Mouse (Mus musculus): ENCODE results near the gene Smagp. TPM values are rescaled to one million over a fixed set of nuclear protein-coding genes. Genes with fewer than 3 reads are reported as not detected.
A peak's percentile ranks its signal among the peaks of the same experiment; 100 is the strongest.

The Smagp gene
- total RNA-seq (2021), result 1 to 10 TPM; 2.4 to 4.6 TPM
- long read RNA-seq, experiment 1, partial matches to known transcripts, result 1 of 1 reads
- long read RNA-seq, experiment 1, other reads (novel, unspliced or antisense), result 0 of 1 reads
- long read RNA-seq, experiment 2, partial matches to known transcripts, result 0 of 3 reads
- long read RNA-seq, experiment 2, other reads (novel, unspliced or antisense), result 0 of 3 reads

GRCm38 (mm10) chr15:100636700-100637501 lies at the start of gene Smagp:
Smagp (minus strand) TSS chr15:100636940.
- DNase-seq (ENCODE audit: low spot score), result no peak

- no peak for DNase-seq (ENCODE audit: low spot score)
These were observed 49.7 kb upstream of the Smagp start for GRCm38 (mm10) chr15:100686434-100686833.

GRCm38 (mm10) chr15:100685849-100686248 lies 49.1 kb upstream of the Smagp start:
- no peak for DNase-seq (ENCODE audit: low spot score)

GRCm38 (mm10) chr15:100685255-100685654 lies 48.5 kb upstream of the Smagp start:
- no peak for DNase-seq (ENCODE audit: low spot score)

GRCm38 (mm10) chr15:100684450-100684849 lies 47.7 kb upstream of the Smagp start:
- no peak for DNase-seq (ENCODE audit: low spot score)

GRCm38 (mm10) chr15:100683041-100683440 lies 46.3 kb upstream of the Smagp start:
- DNase-seq (ENCODE audit: low spot score), result peak; percentile 80

GRCm38 (mm10) chr15:100681770-100682169 lies 45.0 kb upstream of the Smagp start:
- no peak for DNase-seq (ENCODE audit: low spot score)

DNA sequence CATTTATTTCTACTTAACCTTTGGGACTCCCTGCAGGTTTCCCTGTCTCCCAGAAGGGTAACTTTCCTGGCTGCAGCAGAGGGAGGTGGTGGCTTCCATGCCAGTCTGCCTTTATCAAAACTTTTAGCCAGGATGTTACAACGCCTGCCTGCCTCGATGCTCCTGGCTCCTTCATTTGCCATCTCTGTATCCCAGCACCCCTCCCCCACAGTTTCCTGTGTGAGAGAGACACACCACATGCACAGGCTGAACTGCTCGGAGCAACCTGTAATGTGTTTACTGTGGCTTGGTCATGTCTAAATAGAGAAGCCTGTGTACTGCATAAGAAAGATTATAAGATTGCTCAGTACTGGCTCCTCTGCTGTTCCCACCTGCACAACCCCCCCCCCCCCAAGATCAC lies 43.6 kb upstream of the Smagp start:
- DNase-seq (ENCODE audit: low spot score), result no peak

DNA sequence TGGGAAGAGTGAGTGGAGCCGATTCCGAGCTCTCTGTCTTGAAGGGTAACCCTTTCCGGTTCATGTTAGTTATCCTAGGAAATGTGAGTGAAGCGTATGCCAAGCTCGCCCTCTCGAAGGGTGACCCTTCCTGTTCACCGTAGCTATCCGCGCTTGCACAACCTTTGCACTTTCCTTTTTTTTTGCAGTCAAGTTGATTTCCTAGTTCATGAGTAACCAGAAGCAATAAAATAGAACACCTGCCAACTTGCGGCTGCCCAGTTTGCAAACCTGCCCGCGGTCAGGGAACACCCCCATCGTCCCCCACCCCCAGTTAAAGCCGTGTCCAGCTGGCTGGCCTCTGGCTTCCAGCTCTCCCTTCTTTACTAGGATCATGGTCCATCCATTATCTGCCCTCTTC lies 42.3 kb upstream of the Smagp start:
- no peak for DNase-seq (ENCODE audit: low spot score)

- no peak for DNase-seq (ENCODE audit: low spot score)
These were observed 41.8 kb upstream of the Smagp start for GRCm38 (mm10) chr15:100678581-100678980.

- no peak for DNase-seq (ENCODE audit: low spot score)
These were observed 40.9 kb upstream of the Smagp start for GRCm38 (mm10) chr15:100677675-100678074.

DNA sequence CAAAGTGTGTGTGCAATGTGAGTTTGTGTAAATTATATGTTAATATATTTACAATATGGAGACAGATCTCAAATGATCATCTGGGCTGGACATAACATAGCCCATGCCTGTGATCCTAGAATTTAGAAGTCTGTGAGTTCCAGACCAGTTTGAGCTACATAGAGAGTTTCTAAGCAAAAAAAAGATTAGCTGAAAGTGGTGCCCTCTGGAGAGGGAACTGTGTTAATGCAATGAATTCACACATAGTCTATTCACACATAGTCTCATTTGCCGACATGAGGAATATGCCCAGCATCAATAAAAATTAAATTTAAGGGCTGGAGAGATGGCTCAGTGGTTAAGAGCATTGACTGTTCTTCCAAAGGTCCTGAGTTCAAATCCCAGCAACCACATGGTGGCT lies 39.8 kb upstream of the Smagp start:
- DNase-seq (ENCODE audit: low spot score), result no peak

DNA sequence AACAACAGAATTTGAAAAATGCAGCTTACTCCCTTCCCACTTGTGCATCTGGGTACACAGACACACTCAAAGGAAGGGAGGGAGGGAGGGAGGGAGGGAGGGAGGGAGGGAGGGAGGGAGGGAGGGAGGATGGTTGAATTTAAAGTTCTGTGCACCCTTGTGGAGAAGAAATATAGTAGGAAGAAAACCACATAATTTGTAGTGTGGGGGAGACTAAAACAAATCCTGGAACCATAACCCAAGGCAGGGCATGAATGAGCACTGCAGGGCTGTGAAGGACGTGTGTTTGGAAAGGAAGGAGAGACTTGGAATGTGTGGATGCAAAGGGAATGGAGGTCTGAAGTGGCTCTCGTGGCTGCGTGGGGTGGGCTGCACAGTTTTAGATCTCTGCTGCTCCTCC lies 38.7 kb upstream of the Smagp start:
- no peak for DNase-seq (ENCODE audit: low spot score)

DNA sequence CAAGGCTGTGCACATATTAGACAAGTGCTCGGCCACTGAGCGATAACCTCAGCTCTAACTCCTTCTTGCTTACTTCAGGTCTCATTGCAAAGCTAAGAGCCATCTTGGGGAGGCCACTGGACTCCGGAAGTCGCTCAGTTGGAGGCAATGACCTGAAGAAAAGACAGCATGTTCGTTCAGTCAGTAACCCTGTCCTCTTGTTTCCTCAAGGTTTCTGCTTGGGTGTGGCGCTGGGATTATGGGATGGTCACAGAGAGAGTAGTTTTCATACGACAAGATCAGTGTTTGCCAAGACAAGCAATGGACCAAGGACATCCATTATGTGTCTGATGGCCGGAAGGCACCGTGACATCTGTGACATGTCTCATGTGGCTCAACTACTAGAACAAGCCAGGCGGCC lies 37.8 kb upstream of the Smagp start:
- no peak for DNase-seq (ENCODE audit: low spot score)

DNA sequence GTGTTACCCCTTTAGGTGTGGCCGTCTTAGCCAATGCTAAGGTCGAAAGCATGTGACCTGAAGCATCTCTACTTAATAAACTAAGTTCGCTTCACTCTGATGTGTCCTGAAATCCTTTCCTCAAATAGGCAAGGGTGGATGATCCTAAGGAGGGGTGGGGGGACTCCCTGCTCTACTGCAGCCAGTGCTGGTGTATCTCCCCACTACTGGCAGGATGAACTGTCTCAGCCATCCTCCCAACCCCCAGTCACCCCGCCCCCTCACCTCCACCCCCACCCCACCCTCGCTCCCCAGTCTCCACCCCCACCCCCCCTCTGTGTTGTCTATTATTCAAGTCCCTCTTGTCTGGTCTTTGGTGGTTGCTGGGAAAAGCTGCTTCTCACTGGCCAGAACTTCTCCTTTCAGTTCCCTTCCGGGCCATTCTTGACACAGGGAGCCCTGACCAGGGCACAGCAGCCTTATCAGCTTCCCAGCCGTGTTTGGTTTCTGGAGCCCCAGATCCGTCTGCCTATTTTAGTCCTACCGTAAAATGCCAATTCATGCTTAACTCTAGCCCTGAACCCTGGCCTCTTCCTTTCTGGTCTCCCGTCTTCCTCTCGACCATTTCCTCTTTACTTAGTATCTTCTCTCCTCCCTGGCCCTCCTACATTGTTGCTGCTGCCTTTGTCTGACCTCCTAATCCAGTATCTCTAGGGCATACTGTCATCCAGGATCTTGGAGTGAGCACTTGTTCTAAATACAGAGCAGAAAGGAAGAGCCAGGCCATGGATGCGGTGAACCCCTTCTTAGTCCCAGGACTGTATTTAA lies 37.0 kb upstream of the Smagp start:
- no peak for DNase-seq (ENCODE audit: low spot score)

- no peak for DNase-seq (ENCODE audit: low spot score)
These were observed 34.1 kb upstream of the Smagp start for GRCm38 (mm10) chr15:100670833-100671232.

DNA sequence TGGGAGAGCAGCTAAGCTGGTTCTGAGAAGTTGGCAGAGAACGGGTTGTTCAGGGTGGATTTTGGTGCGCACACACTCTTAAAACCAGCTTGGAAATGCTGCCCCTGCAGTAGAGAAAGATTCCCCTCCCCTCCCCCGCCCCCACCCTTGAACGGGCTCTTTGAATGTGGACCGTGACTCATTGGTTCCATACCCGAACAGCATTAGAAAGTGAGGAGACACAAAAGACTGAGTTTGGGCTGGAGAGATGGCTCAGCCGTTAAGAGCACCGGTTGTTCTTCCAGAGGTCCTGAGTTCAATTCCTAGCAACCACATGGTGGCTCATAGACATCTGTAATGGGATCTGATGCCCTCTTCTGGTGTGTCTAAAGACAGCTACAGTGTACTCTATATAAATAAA lies 33.3 kb upstream of the Smagp start:
- DNase-seq (ENCODE audit: low spot score), result no peak

DNA sequence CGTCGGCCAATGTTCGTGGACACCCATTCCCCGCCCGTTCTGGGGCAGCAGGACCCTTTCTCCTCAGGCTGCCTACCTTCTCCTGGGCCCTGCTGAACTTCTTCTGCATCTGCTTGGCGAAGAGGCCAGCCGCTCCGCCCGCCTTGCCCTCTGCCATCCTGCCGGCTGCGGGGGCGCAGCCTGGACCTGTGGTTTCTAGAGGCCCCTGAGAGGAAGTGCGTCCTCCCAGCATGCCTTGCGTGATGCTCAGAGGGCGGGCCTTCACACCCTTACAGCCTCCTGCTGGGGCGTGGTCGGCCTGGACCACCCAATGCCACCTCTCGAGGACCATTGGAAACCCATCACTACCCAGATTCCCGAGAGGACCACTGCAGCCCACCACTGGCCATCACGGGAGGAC lies 32.6 kb upstream of the Smagp start, which contains the start of gene Bin2:
Gene Bin2 (minus strand): TSS at position 217 of the 400 bp plus-strand sequence.
- no peak for DNase-seq (ENCODE audit: low spot score)

- no peak for DNase-seq (ENCODE audit: low spot score)
These were observed 31.3 kb upstream of the Smagp start for GRCm38 (mm10) chr15:100667871-100668545.

- DNase-seq (ENCODE audit: low spot score), result no peak
These were observed 30.7 kb upstream of the Smagp start for GRCm38 (mm10) chr15:100667420-100667819.

DNA sequence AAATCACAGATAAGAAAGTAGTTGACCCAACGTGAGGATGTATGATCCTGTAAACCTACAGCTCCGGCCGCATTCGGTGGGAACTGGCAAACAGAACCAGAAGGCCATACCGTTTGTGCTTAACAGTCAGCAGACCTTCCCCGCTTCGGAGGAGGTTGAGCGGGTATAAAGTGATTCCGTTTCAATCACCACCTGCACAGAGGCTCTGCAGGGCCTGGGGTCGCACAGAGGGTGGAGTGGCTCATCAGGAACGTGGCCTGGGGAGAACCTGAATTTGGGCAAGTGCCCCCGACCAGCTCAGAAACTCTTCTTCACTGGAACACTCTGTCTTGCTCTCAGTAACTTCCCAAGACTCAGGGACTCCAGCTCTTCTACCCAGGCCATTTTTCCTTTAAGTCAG lies 30.1 kb upstream of the Smagp start:
- DNase-seq (ENCODE audit: low spot score), result no peak

DNA sequence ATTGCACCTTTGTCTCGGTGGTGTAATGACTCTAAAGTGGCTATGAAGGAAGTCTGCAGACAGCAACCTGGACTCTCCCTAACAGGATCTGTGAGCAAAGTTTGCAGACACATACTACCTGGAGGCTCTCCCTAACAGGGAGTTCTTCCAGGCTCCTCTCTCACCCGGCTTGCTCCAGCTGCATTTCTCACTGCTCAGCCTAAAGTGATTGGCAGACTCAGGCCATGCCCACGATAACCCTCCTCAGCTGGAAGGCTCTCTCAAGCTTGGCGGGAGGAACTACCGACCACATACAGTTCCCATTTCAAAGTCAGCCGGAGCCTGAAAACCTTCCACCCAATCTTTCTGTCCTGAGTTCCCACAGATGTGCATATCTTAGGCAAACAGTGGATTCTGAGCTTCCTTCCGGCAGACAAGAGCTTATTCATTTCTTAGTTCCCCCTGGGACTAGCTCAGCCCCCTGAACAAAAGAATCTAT lies 29.5 kb upstream of the Smagp start:
- DNase-seq (ENCODE audit: low spot score), result no peak
